Mouse (Mus musculus): ENCODE data around the gene Kcnh3.
"Not testable (repeated sequence)": the region's sequence is repeated elsewhere in the genome, so short reads cannot be mapped to it uniquely, and the experiment has no call there.

Gene Kcnh3

DNA sequence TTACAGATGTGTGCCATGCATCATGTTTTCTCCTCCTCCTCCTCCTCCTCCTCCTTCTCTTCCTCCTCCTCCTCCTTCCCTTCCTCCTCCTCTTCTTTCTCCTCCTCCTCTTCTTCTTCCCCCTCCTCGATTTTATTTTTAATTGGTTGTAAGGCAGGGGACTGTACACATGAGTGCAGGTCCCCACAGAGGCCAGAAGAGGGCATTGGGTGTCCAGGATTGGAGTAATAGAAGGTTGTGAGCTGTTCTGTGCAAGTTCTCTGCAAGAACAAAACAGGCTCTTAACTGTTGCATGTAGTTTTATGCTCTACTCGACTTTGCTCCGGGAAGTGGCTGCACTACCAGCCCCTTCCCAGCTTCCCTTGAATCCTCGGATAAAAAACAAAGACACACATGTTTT lies 15.5 kb downstream of the Kcnh3 start:
- no peak for DNase-seq (ENCODE audit: extremely low spot score)

DNA sequence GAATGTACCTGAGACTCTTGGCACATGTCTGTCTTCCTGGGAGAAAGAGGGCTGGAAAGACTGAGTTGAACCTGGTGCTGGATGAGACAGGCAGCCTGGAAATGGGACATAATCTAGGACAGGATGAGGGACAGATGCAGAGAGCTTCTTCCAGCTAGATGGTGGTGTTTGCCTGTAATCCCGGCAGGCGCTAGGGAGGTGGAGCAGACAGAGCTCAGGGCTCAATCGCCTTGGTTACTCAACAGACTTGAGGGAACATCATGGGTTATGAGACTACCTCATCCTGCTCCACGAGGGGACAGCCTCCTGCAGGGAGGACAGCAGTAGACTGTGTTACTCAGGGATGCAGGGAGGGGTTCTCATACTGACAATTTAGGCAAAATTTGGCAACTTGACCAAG lies 16.6 kb downstream of the Kcnh3 start:
- no peak for DNase-seq (ENCODE audit: extremely low spot score)

DNA sequence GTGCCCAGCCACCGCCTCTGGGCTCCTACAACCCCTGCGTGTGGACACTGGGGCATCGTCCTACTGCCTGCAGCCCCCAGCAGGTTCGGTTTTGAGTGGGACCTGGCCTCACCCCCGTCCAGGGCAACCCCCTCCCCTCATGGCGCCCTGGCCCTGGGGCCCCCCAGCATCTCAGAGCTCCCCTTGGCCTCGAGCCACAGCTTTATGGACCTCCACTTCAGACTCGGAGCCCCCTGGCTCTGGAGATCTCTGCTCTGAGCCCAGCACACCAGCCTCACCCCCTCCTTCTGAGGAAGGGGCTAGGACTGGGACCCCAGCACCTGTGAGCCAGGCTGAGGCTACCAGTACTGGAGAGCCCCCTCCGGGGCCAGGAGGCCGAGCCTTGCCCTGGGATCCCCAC lies 17.4 kb downstream of the Kcnh3 start:
- no peak for DNase-seq (ENCODE audit: extremely low spot score)

DNA sequence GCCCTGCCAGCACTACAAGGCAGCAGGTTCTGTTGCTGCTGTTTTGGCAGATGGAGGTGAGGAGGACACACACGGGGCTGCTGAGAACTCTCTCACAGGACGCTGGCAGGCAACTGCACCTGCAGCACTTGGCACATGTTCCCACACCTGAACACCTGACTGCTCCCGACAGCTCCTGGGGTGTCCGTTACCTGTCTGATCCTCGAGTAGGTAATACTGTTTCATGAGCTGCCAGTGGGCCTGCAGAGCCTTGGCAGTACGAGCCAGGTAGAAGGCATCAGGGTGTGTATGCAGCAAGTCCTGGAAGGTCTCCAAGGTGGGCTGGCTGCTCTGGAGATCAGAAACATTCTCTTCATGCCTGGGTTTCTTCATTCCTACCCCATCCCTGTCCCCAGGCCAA lies 22.1 kb downstream of the Kcnh3 start:
- DNase-seq (ENCODE audit: extremely low spot score), result not testable (repeated sequence)

DNA sequence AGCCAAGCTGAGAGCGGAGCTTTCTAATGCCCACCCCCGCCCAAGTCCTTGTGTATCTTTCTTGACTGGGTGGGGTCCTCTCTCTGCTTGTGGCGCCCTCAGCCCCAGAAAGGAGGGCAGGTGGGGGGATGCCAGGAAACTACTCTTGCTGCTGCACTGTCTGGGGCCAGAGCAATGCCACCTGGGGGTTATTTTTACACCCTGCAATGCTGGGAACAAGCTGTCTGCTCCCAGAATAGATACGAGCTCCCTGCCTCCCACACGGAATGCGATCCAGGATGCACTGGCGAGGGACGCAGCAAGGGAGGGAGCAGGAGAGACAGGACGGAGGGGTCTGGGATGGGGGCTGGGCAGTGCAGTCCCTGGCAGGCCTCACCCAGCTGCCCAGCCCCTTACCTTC lies 24.3 kb downstream of the Kcnh3 start:
- no peak for DNase-seq (ENCODE audit: extremely low spot score)

DNA sequence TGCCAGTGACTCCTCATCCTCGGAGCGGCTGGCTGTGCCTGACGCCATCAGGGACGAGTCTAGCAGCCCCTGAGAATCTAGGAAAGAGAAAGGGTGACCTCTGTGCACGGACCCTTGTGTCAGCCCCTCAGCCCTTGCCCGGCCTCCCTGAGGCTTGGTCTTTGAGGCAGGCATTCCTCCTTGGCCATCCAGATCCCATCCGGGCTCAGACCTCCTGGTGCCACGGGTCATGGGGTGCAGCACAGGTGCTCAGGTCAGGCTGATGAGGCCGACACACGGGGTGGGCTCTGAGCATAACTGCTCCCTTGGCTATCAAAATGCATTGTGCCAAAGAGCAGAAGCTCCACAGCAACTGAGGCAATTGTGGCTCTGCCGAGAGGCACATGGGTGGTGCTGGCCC lies 25.3 kb downstream of the Kcnh3 start:
- no peak for DNase-seq (ENCODE audit: extremely low spot score)

DNA sequence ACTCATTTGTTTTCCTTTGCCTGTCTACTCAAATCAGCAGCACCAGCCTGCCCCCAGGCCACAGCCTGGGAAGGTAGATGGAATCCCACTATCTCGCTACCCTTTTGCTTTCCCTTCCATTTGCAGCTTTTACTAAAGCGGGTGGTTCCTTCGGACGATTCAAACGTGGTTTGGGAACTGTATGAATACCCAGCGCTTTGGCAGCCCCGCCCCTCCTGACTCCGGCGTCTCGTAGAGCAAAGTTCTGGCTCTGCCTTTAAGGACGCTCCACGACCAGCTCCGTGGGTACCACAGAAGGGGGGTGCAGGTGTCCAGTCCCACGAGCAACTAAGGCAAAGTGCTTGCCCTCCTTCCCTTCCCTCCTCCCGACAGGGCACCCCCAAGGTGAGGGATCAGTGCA lies 26.4 kb downstream of the Kcnh3 start:
- DNase-seq (ENCODE audit: extremely low spot score), result not testable (repeated sequence)

DNA sequence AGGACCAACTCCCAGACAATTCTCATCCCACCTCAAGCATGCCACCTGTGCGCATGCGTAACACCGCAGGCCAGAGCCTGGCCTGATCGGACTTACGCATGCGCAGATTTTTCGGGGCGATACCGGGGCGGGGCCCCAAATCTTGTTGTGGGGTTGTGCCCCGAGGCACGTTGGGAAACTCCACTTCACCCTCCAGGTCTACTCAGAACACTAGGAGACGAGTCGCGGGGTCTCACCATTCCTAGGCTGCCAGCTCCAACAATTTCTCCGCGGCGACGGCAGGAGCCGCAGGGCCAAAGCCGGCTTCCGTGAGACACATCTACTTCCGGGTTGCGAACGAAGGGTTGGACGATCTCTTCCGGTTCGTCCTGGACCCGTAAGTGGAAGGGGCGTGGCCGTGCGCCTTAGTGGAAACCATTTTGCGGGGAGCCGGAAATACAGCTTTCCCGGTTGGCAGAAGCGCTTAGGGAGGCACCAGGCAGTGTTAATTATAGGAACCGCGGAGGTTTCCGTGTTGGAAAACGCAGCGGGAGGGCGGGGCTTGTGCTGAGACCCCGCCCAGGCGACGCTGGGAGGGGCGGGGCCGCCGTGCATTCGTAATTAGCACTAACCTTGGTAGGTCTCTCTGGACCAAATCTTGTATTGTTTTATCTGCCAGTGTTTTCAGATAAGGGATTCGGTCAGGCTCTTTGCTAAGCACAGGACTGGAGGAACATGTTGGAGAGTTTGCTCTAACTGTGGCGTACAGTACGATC lies 27.1 kb downstream of the Kcnh3 start, which contains the start of gene Mcrs1:
Mcrs1 (minus strand) TSS at position 336 of the 755 bp plus-strand sequence.
- peak; percentile 95 for DNase-seq (ENCODE audit: extremely low spot score)

DNA sequence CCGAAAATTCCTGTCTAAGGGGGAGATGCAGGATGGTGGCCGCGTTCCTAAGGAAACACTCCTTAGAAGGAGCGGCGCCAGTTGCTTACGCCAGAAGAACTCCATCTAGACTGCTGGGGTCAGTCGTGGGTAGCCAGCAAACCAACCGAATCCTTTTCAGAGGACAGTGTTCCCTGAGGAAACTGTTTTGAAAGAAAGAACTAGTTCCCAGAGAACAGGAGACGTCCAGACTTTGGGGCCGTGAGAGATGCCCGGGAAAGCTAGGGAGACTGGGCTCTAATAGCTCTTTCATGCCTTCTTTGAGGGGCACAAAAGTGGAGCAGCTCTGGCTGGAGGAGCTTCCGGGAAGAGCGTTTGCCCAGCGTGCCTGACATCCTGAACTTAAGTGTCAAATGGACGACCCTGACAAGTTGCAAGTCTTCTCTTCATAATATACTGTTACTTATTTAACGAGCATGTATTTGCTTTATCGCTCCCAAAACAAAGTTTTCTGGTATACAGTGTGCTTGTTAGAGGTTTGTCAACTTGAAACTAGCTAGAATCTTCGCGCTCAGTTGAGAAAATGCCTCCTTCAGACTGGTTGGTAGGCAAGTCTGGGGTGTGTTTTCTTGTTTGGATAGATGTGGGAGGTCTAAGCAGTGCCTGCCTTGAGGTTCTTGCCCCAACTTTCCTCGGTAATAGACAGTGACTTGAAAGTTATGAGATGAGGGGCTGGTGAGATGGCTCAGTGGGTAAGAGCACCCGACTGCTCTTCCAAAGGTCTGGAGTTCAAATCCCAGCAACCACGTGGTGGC lies 27.9 kb downstream of the Kcnh3 start:
- DNase-seq (ENCODE audit: extremely low spot score), result peak; percentile 25

DNA sequence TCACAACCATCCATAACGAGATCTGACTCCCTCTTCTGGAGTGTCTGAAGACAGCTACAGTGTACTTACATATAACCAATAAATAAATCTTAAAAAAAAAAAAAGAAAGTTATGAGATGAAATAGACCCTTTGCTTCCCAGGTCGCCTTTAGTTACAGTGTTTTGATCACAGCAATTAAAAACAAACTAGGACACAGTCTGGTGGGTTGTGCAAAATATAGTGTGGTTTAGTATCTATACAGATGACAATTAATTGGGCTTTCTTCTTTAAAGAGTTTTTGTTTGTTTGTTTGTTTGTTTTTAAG lies 28.5 kb downstream of the Kcnh3 start:
- DNase-seq (ENCODE audit: extremely low spot score), result not testable (repeated sequence)

DNA sequence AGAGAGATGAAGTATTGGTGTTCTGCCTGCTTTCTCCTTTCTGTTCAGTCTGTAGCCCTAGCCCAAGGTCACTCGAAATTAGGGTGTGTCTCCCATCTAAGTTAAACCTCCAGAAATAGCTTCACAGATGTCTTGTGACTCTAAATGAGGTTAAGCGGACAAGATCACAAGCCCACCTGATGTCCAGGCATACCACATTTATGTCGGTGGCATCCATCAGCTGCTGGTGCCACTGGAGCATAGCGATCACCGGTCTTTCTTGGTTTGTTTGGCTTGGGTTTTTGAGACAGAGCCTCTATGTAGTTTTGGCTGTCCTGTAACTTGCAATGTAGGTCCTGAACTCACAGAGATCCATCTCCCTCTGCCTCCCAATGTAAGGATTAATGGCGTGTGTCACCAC lies 29.1 kb downstream of the Kcnh3 start:
- no peak for DNase-seq (ENCODE audit: extremely low spot score)

DNA sequence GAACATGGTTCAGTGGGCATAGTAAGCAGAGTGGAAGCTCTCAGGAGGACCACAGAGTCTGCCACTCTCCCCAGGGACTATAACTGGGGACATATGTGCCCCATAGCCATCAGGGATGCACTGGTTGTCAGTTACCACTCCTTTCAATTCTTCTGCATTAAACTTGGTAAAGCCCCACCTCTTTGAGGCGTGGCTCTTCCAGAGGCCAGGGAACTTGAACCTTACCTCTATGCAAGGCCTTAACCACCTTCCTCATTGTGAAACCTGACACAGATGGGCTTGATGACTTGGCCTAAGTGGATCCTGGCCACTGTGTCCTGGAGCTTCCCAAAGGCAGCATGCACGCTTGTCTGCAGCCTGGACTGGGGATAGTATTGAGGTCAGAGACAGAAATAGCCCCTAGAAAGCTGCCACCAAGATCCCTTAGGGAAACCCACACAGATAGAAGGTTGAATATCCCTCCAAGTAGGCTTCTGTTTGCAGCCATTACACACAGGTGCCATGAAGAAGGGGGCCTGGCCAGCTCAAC lies 29.9 kb downstream of the Kcnh3 start:
- no peak for DNase-seq (ENCODE audit: extremely low spot score)

DNA sequence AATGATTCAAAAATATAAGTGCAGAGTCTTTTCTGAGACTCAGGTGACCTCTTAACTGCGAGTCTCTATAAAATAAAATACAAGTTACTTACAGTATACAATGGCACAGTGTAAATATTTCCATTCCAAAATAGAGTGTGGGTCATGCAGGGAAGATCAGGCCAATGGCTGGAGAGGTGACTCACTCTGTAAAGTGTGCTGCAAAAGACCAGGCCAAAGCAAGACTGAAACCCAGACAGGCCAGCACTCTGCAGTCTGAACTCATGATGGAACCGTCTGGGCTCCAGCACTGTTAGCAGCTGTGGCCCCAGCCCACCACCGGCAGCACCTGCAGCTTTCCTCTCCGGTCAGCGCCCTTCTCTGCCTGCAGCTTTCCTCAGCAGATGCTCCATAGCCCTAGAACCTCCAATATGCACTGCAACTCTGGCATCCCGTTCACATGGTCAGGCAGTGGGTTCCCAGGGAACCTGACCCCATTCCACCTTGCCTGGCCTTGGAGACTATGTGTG lies 30.6 kb downstream of the Kcnh3 start:
- DNase-seq (ENCODE audit: extremely low spot score), result no peak

DNA sequence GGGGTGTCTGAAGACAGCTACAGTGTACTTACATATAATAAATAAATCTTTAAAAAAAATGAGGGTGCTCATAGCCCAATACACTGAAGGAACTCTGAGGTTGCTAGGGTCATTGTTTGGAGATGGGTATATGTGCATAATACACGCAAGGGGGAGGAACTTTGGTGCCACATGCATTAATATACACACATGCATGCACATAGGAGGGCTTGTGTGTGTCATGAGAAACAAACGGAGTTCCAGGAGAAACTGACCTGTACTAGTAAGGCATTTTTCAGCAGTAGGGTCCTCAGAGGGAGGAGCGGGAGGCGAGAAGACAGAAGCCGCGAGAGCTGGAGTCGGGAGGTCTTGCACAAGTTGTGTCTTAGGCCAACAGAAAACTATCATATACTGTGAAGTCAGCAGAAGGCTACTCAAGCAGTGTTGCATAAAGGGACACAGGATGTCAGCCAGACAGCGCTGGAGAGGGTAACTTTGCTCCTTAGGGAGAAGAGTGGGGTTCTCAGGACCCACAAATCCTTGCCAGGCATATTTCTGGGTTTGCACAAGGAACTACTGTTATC lies 34.6 kb downstream of the Kcnh3 start:
- no peak for DNase-seq (ENCODE audit: extremely low spot score)

DNA sequence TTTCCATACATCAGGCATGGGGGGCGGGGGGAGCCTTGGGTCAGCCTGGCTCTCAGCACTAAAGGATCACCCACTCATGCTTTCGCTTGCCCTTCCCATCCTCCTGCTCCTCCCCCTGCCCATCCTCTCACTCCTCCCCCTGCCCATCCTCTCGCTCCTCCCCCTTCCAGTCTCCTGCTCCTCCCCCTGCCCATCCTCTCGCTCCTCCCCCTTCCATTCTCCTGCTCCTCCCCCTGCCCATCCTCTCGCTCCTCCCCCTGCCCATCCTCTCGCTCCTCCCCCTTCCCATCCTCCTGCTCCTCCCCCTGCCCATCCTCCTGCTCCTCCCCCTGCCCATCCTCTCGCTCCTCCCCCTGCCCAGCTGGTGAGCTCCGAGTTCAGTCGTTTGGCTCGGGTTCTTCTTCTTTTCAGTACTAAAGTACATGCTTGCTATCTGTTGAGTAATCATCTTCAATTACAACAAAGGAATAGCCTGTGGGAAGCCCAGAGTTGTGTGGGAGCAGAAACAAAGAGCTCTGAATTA lies 35.1 kb downstream of the Kcnh3 start:
- peak; percentile 88 for DNase-seq (ENCODE audit: extremely low spot score)

DNA sequence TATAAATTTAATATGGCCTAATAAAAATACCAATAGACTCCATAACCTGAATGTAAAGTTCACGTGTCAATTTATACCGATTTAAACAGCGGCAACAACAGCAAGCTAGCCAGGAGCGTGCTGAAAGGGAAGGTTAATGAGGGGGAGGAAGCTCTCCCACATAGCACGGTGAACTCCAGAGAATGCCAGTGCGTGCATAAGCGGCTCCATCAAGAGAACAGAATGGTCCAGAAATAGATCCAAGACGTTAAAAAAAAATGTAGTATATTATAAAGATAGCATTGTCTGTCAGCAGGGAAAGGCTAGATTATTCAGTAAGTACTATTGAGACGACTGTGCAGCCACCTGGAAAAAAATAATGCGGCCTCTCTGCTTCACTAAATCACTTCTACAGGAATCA lies 38.0 kb downstream of the Kcnh3 start:
- no peak for DNase-seq (ENCODE audit: extremely low spot score)

DNA sequence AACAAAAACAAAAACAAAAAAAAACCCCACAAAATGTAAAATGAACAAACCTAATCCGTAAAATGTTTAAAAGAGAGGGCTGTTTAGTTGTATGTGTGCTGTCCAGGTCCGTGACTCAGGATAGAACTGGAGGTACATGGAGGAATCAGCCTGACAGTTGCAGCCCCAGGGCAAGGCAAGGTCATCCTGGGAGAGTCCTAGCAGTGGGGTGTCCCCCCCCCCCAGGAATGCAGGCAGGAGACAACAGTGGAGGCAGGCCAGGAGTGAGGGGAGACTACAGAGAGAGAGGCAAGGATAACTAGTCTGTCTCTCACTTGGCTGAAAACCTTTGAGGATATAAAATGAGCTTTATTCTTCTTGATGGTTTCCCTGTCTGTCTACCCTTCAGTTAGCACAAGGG lies 39.7 kb downstream of the Kcnh3 start:
- no peak for DNase-seq (ENCODE audit: extremely low spot score)

DNA sequence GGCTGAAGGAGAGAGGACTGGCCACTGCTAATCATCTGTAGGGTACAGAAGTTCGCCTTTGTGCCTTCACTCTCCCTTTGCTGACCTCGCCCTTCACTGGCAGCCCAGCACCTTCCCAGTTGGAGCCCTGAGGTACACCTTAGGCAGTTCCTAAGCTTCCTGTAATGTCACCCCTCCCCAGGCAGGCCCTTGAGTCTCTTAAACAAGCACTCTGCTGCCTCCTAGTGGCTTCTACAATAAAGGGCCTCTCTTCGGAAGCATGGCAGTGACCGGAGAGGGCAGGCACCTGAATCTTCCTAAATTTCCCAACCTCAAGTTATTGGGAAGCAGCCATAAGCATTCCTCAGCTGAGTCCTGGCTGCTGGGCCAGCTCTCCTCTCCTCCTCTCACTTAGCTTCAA lies 41.0 kb downstream of the Kcnh3 start:
- DNase-seq (ENCODE audit: extremely low spot score), result peak; percentile 74

DNA sequence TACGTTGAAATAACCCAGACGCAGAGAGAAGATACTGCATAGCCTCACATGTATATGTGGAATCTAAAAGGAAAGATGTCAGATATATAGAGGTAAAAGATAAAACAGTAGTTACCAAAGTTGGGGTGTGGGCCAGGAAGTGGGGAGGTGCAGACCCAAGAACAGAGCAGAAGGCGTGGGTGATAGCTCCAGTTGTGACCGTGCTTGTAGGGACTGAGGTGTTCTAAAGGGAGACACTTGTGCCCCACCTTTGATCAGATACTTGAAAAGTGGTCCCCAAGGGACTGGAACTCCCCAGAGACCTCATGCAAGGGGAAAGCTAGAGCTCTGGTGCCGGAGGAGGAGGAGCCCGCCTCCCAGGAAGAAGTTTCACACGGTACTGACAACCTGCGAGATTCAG lies 51.4 kb downstream of the Kcnh3 start:
- no peak for DNase-seq (ENCODE audit: extremely low spot score)

DNA sequence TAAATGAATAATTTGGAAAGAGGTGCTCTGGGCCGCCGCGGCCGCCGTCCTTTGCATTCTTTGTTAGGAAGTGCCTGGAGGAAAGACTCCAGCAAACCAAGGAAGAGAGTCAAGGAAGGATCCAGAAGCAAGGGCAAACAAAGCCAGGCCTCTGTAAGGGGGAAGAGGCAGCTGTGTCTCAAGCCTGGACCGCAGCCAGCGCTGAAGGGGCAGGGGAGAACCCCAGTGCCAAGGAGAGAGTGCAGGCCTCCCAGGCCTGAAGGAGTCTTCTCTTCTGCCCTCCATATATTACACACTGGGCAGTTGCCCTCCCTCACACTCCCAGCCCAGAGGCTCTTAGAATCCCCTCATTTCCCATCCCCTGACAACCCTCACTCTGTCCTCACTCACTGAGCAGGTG lies 53.6 kb downstream of the Kcnh3 start:
- DNase-seq (ENCODE audit: extremely low spot score), result no peak

DNA sequence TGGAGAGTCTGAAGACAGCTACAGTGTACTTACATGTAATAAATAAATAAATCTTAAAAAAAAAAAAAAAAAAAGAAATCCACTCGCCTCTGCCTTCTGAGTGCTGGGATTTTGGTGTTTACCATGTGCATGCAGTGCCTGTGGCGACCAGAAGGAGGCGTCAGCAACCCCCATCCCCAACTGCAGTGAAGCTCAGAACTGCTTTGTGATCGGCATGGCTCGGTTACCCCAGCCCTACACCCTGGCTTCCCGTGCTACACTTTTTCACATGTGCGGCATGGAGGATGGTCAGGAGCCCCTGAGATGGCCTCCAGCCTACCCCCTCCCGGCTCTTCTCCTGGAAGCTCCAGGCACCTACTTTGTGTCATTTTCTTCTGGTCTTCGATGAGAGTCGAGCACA lies 58.8 kb downstream of the Kcnh3 start:
- no peak for DNase-seq (ENCODE audit: extremely low spot score)

DNA sequence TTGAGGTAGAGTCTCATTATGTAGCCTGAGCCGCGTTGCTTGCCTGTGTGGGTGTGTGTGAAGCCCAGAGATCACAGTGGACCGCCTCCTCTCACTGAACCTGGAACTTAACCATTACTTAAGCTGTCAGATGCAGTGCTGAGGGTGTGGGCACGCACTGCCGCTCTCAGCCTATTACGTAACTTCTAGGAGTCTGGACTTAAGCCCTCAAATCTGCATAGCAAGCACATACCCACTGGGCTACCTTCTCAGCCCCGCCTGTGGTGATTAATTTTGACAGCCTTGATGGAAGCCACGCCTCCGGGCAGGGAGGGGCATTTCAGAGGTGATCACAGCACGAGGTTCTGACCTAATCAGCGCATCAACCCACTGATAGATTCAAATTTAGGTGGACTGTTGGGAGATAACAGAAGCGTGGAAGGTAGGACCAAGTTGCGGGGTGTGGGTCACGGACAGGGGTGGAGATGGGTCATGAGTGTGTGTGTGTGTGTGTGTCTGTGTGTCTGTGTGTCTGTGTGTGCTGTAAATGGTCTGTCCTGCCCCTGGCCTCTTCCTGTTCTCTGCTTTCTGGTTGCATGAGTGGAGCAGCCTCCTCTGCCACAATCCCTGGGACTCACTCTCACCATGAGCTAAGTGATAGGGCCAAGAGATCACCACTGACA lies 60.0 kb downstream of the Kcnh3 start:
- DNase-seq (ENCODE audit: extremely low spot score), result no peak
